Mouse (Mus musculus): ENCODE results near the gene Plekhh3.

DNA sequence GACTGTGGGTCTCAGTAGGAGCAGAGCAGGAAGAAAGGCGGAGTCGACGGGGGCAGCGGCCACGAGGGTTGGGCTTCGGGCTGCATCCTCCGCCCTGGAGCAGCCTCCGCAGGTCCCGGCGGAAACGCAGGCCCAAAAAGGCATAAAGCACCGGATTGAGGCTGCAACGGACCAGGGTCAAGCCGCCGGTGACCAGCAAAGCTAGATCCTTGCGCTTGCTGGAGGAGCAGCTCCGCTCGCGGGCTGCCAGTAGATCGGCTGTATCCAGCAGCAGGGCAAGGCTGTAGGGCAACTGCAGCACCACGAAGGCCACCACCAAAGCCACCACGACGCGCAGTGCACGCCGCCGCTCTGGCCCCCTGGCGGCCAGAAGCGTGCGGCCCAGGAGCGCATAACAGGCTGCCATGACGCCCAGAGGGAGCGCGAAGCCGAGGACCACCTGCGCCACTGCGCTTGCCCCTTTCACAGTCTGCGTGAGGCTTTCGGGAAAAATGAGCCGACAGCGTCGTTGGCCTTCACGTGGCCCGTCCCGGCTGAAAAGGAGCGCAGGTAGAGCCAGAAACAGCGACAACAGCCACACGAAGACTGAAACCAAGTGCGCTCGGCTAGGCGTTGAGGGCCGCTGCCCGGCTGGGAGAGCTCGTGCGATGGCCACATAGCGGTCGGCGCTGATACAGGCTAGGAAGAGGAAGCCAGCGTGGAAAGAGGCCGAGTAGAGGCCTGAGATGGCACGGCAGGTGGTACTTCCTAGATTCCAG lies 2.7 kb upstream of the Plekhh3 start:
- TF ChIP-seq EP300 (optimal IDR thresholded peaks at IDR 0.05) = no peak
- TF ChIP-seq CTCF (IDR thresholded peaks at IDR 0.05; ENCODE audit: low read depth) = peak; percentile 97

Measured in stomach, postnatal 0 days (tissue).